Mouse (Mus musculus) myocyte (in vitro differentiated cells): ENCODE data around the gene Tex52.

Experiments
- MYOD1 ChIP-seq, 3 experiments: IDR thresholded peaks; one replicate each; pipeline ENCODE4 v1.6.1; 2011; ENCODE audit warnings: control low read depth in 2 of 3, low read depth in 2 of 3, mild to moderate bottlenecking in 2 of 3, moderate library complexity in 1 of 3; ENCODE audit not compliant: insufficient read length in 2 of 3, control insufficient read depth in 1 of 3
- POLR2A ChIP-seq: IDR thresholded peaks from one replicate; pipeline ENCODE4 v1.6.1; 2011; ENCODE audit warnings: low read depth, mild to moderate bottlenecking, control low read depth, moderate library complexity; ENCODE audit not compliant: insufficient read length
- POLR2AphosphoS2 ChIP-seq: IDR thresholded peaks from one replicate; pipeline ENCODE4 v1.6.1; 2011; ENCODE audit warnings: low read depth, control low read depth; ENCODE audit not compliant: insufficient read length
- USF1 ChIP-seq: IDR thresholded peaks from one replicate; pipeline ENCODE4 v1.6.1; 2011; ENCODE audit warnings: low read depth, mild to moderate bottlenecking, control low read depth, moderate library complexity

DNA sequence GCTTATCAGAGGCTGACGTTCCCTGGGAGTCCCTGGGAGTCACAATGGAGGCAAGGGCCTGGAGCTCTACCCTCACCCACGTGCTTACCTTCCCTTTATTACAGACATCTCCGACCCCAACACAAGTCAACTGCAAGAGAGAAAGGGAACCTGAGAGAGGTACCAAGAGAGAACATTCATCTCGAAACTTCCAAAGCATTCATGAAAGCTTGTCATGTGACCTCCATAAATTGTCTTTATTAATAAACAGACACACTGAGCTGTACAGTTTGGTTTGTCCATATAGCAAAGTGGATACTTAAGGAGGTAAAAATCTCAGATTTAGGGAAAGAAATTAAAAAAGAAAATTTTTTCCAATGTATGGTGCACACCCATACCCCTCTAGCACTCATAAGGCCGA is 40.9 kb downstream of the Tex52 start:
- no peak for TF ChIP-seq POLR2AphosphoS2
- no peak for TF ChIP-seq MYOD1 (IDR thresholded peaks at IDR 0.05; ENCODE audit: control insufficient read depth in 1 of 3, insufficient read length in 2 of 3, low read depth in 2 of 3)
- TF ChIP-seq USF1: no peak
- no peak for TF ChIP-seq POLR2A
